Mouse (Mus musculus) CD4-positive, CD25-positive, alpha-beta regulatory T cell, adult 4 months (primary cell): ENCODE measurements around the gene Prr7. TPM values are rescaled to one million over a fixed set of nuclear protein-coding genes. Genes with fewer than 3 reads are reported as not detected.

Experiments
- ATAC-seq: one replicate; pipeline ENCODE4 v1.8.0; 2017
- polyA plus RNA-seq, 2 experiments: library from polyadenylated mRNA; unstranded; fragments of 100-300 nt; shearing (Covaris generic); gene quantifications; one replicate each; pipeline ENCODE4 v1.2.1; 2017

Gene Prr7
- polyA plus RNA-seq, 2 experiments from 2014 or later, result not detected

DNA sequence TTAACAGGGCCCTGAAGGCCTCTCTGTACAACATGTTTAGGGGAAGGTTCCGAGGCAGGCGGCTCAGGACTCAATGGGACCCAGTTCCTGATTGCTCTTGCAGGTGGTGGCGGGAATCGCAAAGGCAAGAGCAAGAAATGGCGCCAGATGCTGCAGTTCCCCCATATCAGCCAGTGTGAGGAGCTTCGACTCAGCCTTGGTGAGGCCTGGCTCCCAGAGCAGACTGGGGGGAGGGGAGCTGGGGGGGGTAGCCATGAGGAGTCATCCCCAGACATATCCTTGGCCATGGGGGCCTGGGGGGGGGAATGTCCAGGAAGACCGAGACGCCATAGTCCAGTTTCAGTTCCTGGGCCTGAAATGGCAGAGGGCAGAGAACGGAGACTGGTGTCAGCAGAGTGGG lies 14.9 kb upstream of the Prr7 start:
- ATAC-seq, result no peak

DNA sequence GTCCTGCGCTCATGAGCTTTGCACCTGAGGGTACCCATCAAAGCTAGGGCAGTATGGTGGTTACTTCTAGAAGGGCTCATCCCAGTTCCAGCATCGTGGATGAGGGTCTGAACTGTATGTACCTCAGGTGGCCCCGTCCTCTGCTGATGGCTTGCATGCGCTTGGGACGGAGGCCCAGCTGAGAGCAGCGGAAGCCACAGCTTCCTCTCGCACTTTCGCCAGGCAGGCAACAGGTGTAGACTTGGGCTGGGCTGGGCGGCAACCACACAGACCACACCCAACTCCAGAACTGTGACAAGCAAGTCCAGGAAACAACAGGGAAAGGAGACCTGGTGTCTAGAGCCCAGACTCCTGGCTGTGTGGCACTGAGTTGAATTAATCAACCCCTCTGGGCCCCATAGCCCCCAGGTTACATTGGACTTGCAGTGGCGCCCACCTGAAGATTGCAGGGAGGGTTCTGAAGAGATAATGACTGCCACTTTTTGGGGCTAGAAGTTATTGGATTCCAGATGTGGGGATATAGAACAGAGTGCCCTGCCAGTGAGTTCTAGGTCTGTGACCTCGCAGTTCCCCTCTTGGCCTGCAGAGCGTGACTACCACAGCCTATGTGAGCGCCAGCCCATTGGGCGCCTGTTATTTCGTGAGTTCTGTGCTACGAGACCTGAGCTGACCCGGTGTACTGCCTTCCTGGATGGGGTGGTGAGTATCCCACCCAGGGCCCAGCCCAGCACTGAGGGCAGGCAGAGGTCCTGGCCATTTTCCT lies 14.2 kb upstream of the Prr7 start:
- ATAC-seq, result no peak

DNA sequence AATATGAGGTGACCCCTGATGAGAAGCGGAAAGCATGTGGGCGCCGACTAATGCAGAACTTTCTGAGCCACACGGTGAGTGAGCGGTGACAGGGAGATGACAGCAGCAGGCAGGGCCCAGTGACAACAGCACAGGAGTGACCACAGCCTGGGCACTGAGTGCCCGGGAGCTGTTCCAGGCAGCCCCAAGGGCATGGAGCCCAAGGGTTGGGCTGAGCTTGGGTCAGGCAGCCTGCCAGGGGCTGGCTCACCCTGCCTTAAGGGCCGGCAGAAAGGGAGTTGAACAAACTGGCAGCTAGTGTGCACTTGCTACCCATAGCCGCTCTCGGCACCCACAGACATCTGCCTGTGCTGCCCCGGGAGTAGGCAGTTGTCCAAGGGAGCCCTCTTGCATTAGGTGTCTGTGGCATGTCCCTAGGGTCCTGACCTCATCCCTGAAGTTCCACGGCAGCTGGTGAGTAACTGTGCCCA lies 13.5 kb upstream of the Prr7 start:
- no peak for ATAC-seq

DNA sequence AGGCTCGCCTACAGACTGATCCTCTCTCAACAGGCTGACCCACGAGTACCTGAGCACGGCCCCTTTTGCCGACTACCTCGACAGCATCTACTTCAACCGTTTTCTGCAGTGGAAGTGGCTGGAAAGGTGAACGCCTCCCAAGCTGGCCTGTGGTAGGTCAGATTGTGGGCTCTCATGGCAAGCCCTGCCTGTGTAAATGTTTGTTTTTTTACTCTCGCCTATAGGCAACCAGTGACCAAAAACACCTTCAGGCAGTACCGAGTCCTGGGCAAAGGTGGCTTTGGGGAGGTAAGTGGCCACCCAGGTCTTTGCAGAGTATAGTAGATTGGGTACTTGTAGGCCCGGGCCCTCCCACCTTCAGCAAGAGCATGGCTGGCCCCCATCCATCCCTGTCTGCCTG lies 12.8 kb upstream of the Prr7 start:
- no peak for ATAC-seq

GRCm38 (mm10) chr13:55451785-55452549 lies 12.1 kb upstream of the Prr7 start:
- no peak for ATAC-seq

DNA sequence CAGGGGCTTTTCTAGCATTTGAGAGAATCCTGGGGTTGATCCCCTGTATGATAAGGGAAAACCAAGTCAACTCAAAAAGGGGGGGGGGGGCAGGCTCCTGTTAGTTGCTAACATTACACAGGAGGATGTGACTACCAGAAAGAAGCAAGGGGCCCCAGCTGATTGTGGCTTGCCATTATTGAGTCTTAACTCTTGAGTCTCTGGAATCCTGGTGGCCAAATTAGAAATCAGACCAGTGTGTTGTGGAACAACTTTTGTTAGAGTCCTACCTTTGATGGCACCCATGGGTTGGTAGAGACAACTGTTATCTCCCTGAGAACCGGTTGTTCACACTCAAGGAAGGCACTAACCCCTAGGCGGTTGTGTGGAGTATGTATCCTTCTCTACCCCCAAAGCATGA lies 1.1 kb upstream of the Prr7 start:
- ATAC-seq, result peak; percentile 8

DNA sequence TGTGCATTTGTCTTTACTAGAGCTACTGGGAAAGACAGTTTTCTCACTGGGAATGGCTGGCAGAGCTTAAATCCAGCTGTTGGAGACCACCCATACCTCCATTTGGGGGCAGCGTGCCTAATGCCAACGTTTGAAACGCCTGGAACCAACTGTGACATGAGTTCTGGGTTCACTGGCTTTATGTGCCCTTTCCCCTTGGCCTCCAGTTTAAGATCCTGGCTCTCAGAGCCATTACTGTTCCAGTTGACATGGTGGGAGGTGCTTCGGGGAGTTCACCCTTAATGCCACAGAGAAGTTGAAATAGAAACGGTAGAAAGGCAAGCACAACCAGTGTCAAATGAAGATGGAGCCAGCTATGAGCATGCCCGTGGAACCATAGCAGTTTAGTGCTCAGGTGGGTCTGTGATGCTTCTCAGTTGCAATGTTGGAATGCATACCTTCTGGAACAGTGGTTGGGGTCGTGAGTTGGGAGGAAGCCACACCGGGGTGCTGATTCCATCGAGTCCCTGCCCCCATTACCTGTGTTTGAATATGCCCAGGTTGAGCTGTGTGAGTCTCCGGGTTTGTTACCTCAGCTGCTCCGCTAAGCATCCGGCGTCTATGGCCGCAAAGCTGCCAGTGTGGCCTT lies 554 bp upstream of the Prr7 start:
- ATAC-seq, result peak; percentile 19

DNA sequence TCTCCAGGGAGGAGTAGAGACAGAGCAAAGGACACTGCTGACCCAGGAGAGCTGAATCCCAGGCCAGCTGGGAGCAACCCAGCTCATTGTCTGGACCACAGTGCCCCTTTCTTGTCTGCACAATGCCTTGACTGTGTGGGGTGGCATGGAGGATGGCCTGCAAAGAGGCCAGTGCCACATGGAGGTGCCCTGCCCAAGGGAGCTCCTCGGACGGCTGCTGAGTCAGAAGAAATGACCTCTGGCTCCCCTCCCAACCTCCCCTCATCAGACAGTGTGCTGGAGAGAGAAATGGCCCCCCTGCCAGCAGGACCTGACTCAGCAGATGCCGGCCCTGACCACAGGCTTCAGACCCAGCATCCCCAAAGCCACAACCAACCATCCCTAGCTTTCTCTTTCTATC lies 1.1 kb downstream of the Prr7 start:
- ATAC-seq, result no peak

DNA sequence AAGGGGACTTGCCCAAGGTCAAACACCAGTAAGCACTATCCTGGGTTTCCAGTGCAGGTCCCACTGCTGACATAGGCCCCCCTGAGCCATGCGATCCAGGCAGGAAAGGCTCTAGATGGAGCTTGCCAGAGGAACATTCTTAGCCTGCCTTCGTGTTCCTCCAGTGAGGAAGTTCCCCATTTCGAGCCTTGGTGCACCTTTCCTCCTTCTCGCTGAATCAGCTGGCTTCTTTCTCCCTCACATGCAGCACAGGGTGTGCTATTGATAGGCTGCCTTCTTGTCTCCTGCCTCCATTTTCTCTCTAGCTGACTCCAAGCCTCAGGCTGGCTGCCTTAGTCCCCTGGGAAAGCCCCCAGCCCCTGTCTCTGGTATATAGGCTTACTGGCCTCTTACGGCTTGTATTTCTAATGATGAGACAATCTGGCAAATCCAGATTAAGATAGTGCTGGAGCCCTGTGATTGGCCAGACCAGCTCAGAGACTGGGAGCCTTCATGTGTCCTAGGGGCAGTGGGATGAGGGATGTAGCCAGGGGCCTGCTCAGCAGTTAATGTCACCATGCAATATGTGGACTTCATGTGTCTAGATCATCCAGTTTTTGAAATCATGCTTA lies 1.9 kb downstream of the Prr7 start:
- ATAC-seq, result no peak

- no peak for ATAC-seq
These were observed 4.9 kb downstream of the Prr7 start for GRCm38 (mm10) chr13:55468851-55469560.

DNA sequence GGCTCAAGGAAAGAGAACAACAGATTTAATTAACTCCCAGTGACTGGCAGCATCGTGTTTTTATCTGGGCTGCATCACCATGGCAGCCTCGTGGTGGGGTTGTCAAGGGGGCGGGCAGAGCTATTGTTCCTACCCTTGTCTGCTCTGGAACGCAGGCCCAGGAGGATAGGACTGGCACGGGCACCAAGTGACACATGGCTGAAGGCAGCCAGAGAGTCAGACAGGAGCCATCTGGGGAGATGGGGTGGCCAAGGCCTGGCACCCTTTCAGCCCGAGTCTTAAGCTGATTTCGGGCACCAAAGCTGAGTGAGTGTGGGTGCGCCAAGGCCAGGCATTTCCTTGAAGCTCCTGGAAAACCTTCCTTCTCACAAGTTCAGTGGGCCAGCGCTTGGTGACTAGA lies 6.3 kb downstream of the Prr7 start:
- ATAC-seq, result no peak

DNA sequence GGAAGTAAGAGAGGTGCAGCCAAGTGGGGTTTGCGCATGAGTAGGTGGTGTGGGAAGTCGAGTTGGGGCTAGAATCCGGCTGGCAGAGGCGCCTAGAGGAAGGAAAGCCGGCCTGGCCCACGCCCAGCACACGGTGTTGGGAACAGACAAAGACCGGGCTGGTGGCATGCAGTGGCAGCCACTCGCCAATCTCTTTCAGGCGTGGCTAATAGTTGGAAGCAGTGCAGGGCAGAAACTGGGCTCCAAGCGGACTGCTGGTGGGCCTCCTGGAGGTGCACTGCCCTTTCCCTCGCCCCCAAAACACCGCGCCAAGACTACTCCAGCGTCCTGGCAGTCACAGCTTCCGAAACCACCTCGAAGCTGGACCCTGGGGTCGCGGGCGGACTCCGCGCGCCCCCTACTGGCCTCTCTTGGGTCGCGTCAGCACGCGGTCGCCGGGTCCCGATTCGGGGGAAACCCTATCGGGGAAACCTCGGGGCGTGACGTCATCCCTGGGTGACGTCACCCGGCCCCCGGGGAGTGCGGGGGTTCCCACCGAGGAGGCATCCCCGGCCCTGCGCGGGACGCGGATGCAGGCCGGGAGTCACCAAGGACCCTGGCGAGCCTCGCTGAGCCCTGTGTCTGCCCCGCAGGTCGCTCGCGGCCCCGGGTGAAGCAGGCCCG lies 7.2 kb downstream of the Prr7 start:
- ATAC-seq, result peak; percentile 71

GRCm38 (mm10) chr13:55471819-55472131 lies 7.7 kb downstream of the Prr7 start:
- peak; percentile 12 for ATAC-seq

DNA sequence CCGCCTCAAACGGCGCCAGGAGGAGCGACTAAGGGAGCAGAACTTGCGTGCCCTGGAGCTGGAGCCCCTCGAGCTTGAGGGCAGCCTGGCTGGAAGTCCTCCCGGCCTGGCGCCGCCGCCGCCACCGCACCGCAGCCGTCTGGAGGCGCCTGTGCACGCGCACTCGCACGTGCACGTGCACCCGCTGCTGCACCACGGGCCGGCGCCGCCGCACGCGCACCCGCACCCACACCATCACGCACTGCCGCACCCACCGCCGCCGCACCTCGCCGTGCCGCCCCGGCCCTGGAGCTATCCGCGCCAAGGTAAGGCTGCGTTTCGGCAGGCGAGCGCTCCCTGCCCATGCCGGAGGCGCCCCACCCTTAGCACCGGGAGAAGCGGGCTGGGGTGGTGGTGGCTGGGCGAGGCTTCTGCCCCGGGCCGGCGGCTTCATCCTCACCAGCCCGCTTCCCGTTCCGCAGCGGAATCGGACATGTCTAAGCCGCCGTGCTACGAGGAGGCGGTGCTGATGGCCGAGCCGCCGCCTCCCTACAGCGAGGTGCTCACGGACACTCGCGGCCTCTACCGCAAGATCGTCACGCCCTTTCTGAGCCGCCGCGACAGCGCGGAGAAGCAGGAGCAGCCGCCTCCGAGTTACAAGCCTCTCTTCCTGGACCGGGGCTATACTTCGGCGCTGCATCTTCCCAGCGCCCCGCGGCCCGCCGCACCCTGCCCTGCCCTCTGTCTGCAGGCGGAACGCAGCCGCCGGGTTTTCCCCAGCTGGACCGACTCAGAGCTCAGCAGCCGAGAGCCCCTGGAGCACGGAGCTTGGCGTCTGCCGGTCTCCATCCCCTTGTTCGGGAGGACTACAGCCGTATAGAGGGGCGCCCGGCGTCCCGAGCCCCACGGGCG lies 8.3 kb downstream of the Prr7 start:
- ATAC-seq, result peak; percentile 32

- no peak for ATAC-seq
These were observed 9.2 kb downstream of the Prr7 start for GRCm38 (mm10) chr13:55473076-55473831.

DNA sequence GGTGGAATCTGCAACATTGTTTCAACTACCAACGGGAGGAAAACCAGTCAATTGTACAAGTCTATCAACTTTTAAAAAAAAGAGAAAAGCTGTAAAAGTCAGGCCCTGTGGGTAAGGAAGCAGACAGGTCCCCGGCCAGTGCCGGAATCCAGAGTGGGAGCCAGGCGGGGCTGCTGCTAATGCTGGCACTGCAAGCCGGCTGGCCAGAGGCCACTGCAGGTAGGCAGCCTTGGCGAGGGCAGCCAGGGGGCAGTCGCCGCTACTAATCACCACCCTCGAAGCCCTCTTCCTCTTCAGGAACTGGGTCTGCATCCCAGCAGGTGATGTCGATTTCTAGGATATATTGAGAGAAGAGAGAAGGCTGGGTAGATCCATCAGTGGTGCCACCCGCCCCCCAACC lies 9.9 kb downstream of the Prr7 start:
- no peak for ATAC-seq

DNA sequence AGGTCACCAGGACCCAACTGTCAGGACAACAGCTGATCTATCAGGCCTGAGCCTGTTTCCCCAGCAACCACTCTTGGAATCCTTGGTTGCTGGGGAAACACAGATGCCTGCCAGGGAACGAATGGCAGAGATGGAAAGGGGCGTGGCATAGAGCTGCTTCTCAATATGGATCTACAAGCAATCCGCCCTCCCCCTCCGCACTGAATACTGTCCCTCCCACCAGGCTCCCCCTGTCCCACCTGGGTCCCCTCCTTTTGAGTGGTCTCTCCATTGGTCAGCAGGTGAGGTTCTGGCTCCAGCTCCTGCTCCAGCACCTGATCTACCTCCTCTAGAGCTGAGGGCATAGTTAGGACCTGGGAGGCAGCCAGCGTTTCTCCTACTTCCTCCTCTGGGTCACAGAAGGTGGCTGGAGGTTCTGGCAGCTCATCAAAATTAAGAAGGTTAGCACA lies 10.6 kb downstream of the Prr7 start:
- no peak for ATAC-seq

DNA sequence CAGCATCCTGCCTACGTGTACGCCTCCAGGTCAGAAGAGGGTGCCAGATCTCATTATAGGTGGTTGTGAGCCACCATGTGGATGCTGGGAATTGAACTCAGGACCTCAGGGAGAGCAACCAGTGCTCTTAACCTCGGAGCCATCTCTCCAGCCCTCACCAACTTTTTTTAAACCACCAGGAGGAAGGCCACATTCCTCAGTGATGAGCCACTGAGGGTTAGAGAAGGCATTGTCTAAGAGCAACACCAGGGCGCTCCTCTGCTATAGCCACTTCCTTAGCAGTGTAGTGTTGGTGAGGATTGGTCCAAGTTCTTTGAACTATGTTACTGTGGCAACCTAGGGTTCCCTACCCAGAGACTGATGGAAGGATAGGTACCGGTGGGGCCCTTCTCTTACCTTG lies 11.7 kb downstream of the Prr7 start:
- ATAC-seq, result no peak

DNA sequence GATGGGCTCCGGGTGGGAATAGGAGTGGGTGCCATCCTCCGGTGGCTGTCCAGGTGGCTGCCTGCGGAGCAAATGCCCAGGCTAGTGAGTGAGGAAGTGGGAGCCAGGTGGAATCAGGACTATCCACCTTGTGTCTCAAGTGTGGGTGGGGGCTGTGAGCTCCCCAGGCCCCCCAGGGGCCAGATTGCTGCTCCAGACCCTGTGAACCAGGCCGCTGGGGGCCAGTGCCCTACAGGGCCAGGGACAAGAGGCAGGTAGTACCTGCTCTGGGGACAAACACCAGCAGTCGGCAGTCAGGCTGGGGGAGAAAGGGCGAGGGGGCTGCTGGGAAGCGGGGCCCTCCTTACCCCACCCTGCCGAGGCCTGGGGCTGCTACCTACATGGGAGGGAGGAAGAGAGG lies 12.2 kb downstream of the Prr7 start:
- no peak for ATAC-seq

DNA sequence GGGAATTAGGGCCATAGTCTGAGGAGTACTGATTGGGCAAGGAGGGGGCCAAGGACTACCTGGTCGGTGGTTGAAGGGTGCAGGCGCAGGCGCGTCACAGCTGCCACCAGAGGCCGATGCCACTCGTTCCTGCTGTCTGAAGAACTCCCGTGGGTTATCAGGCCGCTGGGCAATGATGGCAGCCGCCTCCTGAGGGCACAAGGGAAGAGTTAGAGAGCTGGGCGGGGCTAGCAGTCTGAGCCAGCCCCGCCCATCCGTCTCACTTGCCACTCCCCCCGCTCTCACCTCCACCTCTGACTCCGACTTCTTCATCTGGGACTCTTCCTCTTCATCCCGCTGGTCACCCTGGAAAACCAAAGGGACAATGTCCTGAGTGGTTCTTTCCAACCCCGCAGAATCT lies 13.4 kb downstream of the Prr7 start:
- ATAC-seq, result no peak
